Mouse (Mus musculus): Measurements from ENCODE around the gene Nckap5.

DNA sequence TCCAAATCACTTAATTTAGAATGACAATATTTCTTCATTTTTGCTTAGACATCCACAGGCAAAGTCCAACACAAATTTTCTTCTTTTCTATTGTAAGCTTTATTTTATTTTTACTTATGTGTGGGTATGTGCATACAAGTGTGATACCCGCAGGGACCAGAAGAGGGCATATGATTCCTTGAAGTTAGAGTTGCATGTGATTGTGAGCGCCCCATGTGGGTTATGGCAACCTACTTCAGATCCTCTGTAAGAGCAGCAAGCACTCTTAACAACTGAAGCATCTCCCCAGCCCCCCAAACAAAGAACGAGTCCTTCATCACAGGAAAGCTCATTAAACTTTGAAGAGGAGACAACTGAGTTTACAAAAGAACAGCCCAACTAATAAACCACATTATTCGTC, 217.7 kb downstream of the Nckap5 start:
- TF ChIP-seq ZNF384 (IDR thresholded peaks at IDR 0.05; ENCODE audit: low read depth, low read length) (no peak), MAFK (IDR thresholded peaks at IDR 0.05; ENCODE audit: insufficient read depth, low read depth, low read length) (no peak), HCFC1 (IDR thresholded peaks at IDR 0.05; ENCODE audit: borderline replicate concordance, insufficient read depth, low read length) (no peak), CHD2 (IDR thresholded peaks at IDR 0.05; ENCODE audit: low read depth, low read length) (no peak), ZC3H11A (IDR thresholded peaks at IDR 0.05; ENCODE audit: borderline replicate concordance, low read depth, low read length) (peak; percentile 48)

Data from ES-E14 (cell line).